8 mouse cellular contexts compared by ENCODE assay signal in the genomic region with DNA sequence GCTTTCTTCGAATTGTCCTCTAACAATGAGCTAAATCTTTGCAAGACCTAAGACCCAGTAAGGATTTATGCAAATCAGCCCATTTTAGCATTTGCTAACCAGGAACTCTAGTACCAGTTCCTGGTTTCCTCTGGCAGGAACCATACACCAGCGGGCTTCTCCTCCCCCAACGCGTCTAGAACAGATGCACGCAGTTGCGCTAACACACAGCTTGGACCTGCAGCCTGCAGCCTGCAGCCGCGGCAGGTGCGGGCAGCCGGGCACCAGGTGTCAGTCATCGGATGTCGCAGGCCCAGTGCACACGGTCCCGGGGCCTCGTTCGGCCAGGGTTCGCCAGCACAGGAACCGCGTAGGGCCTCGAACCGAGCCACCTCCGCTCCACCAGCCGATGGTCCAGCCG. TPM values are rescaled to one million over a fixed set of nuclear protein-coding genes. Genes with fewer than 3 reads are reported as not detected.
DNase-seq lines count a peak whose midpoint lies in the region; ATAC-seq lines count a peak whose summit lies in the region.

No protein-coding gene starts in this region.

- peak overlapping the region; percentile 79 for H3K4me2 ChIP-seq in kidney, embryonic 14.5 days (replicated peaks; ENCODE audit: low read depth, low read length)
- H3K4me2 ChIP-seq in forebrain, embryonic 12.5 days, result peak overlapping the region; percentile 73
- H3K4me2 ChIP-seq in limb, embryonic 13.5 days (replicated peaks), result peak overlapping the region; percentile 76
- H3K4me2 ChIP-seq in midbrain, embryonic 15.5 days, result peak overlapping the region; percentile 60

- peaks cover 35% of the 10 kb centered on the region for H3K4me1 ChIP-seq in kidney, embryonic 14.5 days (ENCODE audit: control insufficient read depth, insufficient read depth, low read length)
- H3K4me1 ChIP-seq in forebrain, embryonic 12.5 days, result peaks cover 33% of the 10 kb centered on the region
- peaks cover 60% of the 10 kb centered on the region for H3K4me1 ChIP-seq in limb, embryonic 13.5 days
- peaks cover 30% of the 10 kb centered on the region for H3K4me1 ChIP-seq in midbrain, embryonic 15.5 days

- H3K9ac ChIP-seq in kidney, embryonic 14.5 days (ENCODE audit: low read depth, low read length), result peak overlapping the region; percentile 91
- H3K9ac ChIP-seq in forebrain, embryonic 12.5 days, result peak overlapping the region; percentile 82
- H3K9ac ChIP-seq in limb, embryonic 13.5 days, result peak overlapping the region; percentile 89
- H3K9ac ChIP-seq in midbrain, embryonic 15.5 days, result peak overlapping the region; percentile 95

- no peaks in the 10 kb centered on the region for H3K27me3 ChIP-seq in kidney, embryonic 14.5 days (ENCODE audit: control insufficient read depth, insufficient read depth, low read length)
- H3K27me3 ChIP-seq in forebrain, embryonic 12.5 days, result no peaks in the 10 kb centered on the region
- H3K27me3 ChIP-seq in limb, embryonic 13.5 days, result no peaks in the 10 kb centered on the region
- no peaks in the 10 kb centered on the region for H3K27me3 ChIP-seq in midbrain, embryonic 15.5 days (replicated peaks)

- H3K36me3 ChIP-seq in kidney, embryonic 14.5 days (ENCODE audit: control insufficient read depth, insufficient read depth, low read length), result peaks cover 40% of the 10 kb centered on the region
- H3K36me3 ChIP-seq in forebrain, embryonic 12.5 days (replicated peaks), result peaks cover 26% of the 10 kb centered on the region
- H3K36me3 ChIP-seq in limb, embryonic 13.5 days, result peaks cover 48% of the 10 kb centered on the region
- no peaks in the 10 kb centered on the region for H3K36me3 ChIP-seq in midbrain, embryonic 15.5 days (replicated peaks)

- peak overlapping the region; percentile 91 for H3K4me3 ChIP-seq in kidney, embryonic 14.5 days (ENCODE audit: low read length)
- H3K4me3 ChIP-seq in forebrain, embryonic 12.5 days (replicated peaks), result peak overlapping the region; percentile 74
- H3K4me3 ChIP-seq in limb, embryonic 13.5 days, result peak overlapping the region; percentile 81
- H3K4me3 ChIP-seq in midbrain, embryonic 15.5 days, result peak overlapping the region; percentile 94

- 1% methylated on average over 24 of the region's 24 CpGs for WGBS in kidney, embryonic 14.5 days
- WGBS in forebrain, embryonic 12.5 days, result under 1% methylated on average over 24 of the region's 24 CpGs
- WGBS in limb, embryonic 13.5 days, result 2% methylated on average over 24 of the region's 24 CpGs
- WGBS in midbrain, embryonic 15.5 days, result under 1% methylated on average over 24 of the region's 24 CpGs

- H3K9me3 ChIP-seq in kidney, embryonic 14.5 days (ENCODE audit: control insufficient read depth, low read length), result no peaks in the 10 kb centered on the region
- no peaks in the 10 kb centered on the region for H3K9me3 ChIP-seq in forebrain, embryonic 12.5 days
- H3K9me3 ChIP-seq in limb, embryonic 13.5 days, result no peaks in the 10 kb centered on the region
- no peaks in the 10 kb centered on the region for H3K9me3 ChIP-seq in midbrain, embryonic 15.5 days

- peak; percentile 74; the same call in 1 of the 2 replicates for ATAC-seq in kidney, embryonic 14.5 days (ENCODE audit: low FRiP score, low TSS enrichment)
- ATAC-seq in forebrain, embryonic 12.5 days (ENCODE audit: low FRiP score), result peak; percentile 66
- peak; percentile 37 for ATAC-seq in limb, embryonic 13.5 days (ENCODE audit: low FRiP score, low read depth)
- ATAC-seq in midbrain, embryonic 15.5 days (replicated peaks), result peak; percentile 82
- no peak; the same call in 1 of the 2 replicates for ATAC-seq in megakaryocyte-erythroid progenitor cell, adult 5-6 weeks (replicated peaks; ENCODE audit: low FRiP score, low TSS enrichment, poor library complexity, severe bottlenecking)

- peak overlapping the region; percentile 97 for H3K27ac ChIP-seq in kidney, embryonic 14.5 days (ENCODE audit: low read depth, low read length)
- H3K27ac ChIP-seq in forebrain, embryonic 12.5 days, result peak overlapping the region; percentile 95
- peak overlapping the region; percentile 94 for H3K27ac ChIP-seq in limb, embryonic 13.5 days
- H3K27ac ChIP-seq in midbrain, embryonic 15.5 days, result peak overlapping the region; percentile 96

- no peak for DNase-seq in kidney, adult 18-20 months
- peak; percentile 58 for DNase-seq in MEL-GATA-1-ER (ENCODE audit: extremely low read depth, low read depth)
- DNase-seq in cerebellum, postnatal 36 days, result no peak

RNA-seq across cellular contexts. Expression of gene Myom1, which starts 12.4 kb away (rescaled TPM):
- 3.0 and 3.6 TPM in 2 replicates for polyA plus RNA-seq in kidney, embryonic 14.5 days (2014; fragmentation: Nextera tagmentation; extraction: Ambion mirVana)
- polyA plus RNA-seq in forebrain, embryonic 12.5 days (2016; fragmentation: Nextera tagmentation; extraction: Ambion mirVana), result 1.7 and 2.0 TPM in 2 replicates
- polyA plus RNA-seq in limb, embryonic 13.5 days (2015; fragmentation: Nextera tagmentation; extraction: Ambion mirVana), result 15.0 and 15.2 TPM in 2 replicates
- polyA plus RNA-seq in midbrain, embryonic 15.5 days (2015; fragmentation: Nextera tagmentation; extraction: Ambion mirVana), result 0.87 and 1.3 TPM in 2 replicates
- total RNA-seq in megakaryocyte-erythroid progenitor cell, adult 5-6 weeks (2014; fragmentation: Nextera tagmentation), result 2.8 and 9.2 TPM in 2 replicates
- total RNA-seq in megakaryocyte-erythroid progenitor cell, adult 5-6 weeks (2017), result 1.0 and 1.9 TPM in 2 replicates

RNA-seq across cellular contexts. Expression of gene Myl12a, which starts 12.7 kb away (rescaled TPM):
- 648 and 687 TPM in 2 replicates for polyA plus RNA-seq in kidney, embryonic 14.5 days (2014; fragmentation: Nextera tagmentation; extraction: Ambion mirVana)
- 265 and 294 TPM in 2 replicates for polyA plus RNA-seq in forebrain, embryonic 12.5 days (2016; fragmentation: Nextera tagmentation; extraction: Ambion mirVana)
- polyA plus RNA-seq in limb, embryonic 13.5 days (2015; fragmentation: Nextera tagmentation; extraction: Ambion mirVana), result 700 and 703 TPM in 2 replicates
- polyA plus RNA-seq in midbrain, embryonic 15.5 days (2015; fragmentation: Nextera tagmentation; extraction: Ambion mirVana), result 93.2 and 107 TPM in 2 replicates
- 185 and 246 TPM in 2 replicates for total RNA-seq in megakaryocyte-erythroid progenitor cell, adult 5-6 weeks (2014; fragmentation: Nextera tagmentation)
- total RNA-seq in megakaryocyte-erythroid progenitor cell, adult 5-6 weeks (2017), result 162 and 168 TPM in 2 replicates
